Mouse (Mus musculus): ENCODE results near the gene Tnpo2.

DNA sequence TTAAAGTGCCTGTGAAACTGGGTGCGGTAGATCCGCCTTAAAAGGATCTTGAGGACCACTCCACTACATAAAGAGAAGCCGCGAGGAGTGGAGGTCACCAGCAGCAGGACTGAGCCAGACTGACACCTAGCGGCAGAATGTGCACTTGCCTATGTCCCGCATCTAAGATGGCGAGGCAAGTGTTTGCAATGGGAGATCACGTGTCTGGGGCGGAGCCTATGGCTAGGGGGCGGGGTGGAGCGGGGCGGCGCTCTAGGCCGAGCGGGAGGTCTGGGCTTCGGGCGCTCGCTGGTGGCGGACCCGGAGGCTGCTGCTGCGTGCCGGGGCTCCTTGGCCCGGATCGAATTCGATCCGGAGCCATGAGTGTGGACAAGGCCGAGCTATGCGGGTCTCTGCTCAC lies 46.4 kb upstream of the Tnpo2 start, which contains the start of gene Hook2:
- TF ChIP-seq CTCF (IDR thresholded peaks at IDR 0.05; ENCODE audit: control insufficient read depth, insufficient read depth, insufficient read length) (peak; percentile 92), MYOD1 (IDR thresholded peaks at IDR 0.05; ENCODE audit: control insufficient read depth, insufficient read length, low read depth) (no peak), FOSL1 (IDR thresholded peaks at IDR 0.05; ENCODE audit: insufficient read depth, low read length, poor library complexity, severe bottlenecking) (no peak), MYOG (IDR thresholded peaks at IDR 0.05; ENCODE audit: control insufficient read depth, extremely low read depth, insufficient read length) (no peak), MAX (IDR thresholded peaks at IDR 0.05) (peak; percentile 27), CEBPB (IDR thresholded peaks at IDR 0.05; ENCODE audit: low read depth) (no peak), USF1 (IDR thresholded peaks at IDR 0.05; ENCODE audit: low read depth) (peak; percentile 97)

Data from C2C12 (cell line).